Mouse (Mus musculus): ENCODE data around the gene Tmem151a.
"Not testable (repeated sequence)": the region's sequence is repeated elsewhere in the genome, so short reads cannot be mapped to it uniquely, and the experiment has no call there.

Tmem151a gene

DNA sequence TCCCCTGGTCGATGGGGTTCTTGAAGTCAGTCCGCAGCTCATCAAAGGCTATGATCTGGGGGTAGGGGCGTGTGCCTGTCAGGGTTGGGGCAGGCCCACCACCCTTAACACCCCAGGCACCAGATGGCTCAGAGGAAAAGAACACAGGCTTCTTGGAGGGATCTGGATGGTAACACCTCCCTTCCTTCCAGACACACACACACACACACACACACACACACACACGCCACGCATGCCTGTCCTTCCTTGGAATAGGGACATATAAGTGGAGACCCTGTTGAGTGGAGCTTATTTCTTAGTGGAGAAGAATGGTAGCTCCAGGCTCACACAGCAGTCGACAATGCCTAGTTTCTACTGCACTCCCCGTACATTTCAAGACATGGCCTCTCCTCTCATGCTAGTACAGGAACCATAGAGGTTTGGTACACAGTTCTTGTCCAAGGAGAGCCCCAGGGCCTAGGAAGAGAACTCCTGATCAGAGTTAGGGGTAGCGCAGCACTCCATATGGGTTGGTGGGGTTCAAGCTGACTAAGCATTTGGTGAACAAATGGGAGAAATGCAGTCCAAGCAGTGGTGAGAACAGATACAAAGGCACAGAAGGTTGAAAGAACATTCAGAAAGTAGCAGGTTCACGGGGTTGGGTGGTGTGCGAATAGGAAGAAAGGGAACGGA, 9.6 kb upstream of the Tmem151a start:
- no peak for DNase-seq (ENCODE audit: low spot score in 2 of 2)

DNA sequence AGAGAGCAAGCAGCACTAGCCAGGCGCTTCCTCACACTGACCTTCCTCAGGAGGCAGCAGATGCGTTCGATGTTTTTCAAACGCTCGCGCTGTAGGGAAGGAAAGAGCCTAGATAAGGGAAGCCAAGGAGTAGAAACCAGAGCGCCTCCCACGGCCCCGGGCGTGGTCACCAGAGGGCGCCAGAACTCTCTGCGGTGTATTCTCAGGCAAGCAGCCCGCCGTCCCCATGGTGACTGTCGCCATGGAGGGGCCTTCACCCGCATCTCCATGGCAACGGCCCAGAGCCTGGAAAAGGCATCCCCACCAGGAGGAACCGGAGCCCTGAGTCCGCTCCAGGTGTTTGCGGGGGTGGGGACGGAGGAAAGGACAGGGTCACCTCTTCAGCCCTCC, 8.9 kb upstream of the Tmem151a start:
- peak; percentile 77 to 81 for DNase-seq (ENCODE audit: low spot score in 2 of 2)

DNA sequence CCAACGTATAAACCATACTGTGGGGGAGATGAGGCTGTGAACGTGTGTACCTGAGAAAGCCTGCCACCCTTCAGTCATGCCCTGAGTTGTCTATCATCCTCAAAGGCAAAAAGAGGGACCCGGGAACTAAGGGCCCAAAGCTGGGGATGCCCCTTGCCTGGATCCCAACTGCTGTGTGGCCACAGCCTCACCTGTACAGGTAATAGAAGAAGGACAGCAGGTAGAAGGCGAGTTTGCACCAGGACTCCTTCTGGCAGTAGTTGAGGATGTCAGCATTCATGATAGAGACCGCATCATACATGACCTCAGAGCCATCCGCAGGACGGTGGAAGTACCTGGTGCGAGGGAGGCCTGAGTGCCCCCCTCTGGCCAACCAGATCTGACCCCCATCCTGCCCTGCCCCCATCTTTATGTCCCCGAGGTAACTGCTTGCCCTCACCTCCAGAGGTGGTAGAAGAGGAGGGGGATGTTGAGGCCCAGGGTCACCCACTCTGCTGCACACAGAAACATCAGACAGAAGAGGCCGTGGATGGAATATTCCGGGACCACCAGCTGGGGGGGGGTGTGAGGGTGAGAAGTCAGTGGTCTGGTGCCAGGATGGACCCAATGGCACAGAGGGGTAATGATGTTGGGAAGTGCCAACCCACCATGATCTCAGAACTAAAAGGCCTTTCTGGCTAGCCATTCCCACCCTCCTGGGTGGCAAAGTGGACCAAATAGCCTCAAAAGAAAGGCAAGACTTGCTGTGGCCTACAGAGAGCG, 8.3 kb upstream of the Tmem151a start:
- no peak for DNase-seq (ENCODE audit: low spot score in 2 of 2)

DNA sequence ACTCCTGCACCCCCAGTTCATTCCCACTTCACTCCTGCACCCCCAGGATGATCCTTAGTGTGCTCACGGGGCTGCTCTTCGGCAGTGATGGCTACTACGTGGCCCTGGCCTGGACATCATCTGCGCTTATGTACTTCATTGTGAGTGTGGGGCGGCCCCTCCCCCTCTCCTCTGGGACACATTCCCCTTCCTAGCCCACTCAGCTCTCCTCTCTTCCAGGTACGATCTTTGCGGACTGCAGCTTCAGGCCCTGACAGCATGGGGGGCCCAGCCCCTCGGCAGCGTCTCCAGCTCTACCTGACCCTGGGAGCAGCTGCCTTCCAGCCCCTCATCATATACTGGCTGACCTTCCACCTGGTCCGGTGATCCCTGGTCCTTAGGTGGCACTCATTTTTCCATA, 6.8 kb upstream of the Tmem151a start:
- DNase-seq (ENCODE audit: low spot score in 2 of 2) = no peak

DNA sequence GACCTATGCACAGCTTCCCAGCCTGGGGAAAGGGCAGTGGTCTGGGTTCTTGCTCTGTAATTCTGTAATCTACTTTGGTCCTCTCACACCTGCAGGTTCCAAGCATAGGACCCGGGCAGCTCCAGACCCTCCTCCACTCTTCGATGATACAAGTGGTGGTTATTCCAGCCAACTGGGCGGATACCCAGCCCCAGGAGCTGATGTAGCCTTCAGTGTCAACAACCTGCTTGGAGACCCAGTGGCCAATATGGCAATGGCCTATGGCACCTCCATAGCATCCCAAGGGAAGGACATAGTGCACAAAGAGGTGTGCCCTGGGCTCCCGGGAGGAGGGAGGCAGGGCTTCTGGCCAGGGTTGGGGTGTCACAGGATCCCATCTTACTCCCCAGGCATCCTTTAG, 4.0 kb upstream of the Tmem151a start:
- DNase-seq (ENCODE audit: low spot score in 2 of 2) = no peak

DNA sequence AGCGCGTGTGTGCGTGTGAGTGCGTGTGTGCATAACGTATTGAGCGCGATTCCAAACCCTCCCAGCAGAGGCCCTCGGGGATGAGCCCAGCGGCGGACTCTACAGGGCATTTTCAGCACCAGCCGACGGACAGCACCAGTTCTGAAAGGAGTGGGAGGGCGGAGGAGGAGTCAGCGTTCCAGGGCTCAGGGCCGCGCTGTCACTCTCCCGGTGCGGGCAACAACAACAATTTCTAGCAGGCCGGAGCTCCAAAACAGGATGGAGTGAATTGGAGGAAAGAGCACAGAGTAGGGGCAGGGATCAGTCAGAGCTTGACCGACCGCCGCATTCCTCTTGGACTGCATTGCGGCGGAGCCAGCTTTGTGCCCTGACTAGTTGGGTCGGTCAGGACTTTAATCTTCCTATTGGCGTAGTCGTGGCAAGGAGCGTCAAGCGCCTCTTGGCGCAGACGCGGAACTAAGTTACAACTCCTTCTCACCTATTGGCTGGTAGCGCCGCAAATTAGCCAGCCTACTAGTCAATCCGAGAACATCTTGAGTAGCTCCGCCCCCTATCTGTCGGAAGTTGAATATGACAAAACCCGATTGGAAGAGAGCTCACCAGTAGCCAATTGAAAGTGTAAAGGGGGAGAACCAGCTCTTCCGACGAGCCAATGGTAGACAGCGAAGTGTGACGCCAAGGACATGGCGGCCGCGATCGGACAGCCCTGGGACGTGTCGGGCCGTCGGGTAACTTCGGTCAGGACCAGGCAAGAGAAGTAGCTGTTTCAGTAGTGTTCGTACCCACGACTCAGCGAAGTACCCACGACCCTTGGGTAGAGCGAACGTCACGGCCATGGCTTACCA, 2.8 kb upstream of the Tmem151a start, which contains the start of gene Yif1a:
Gene Yif1a, plus strand, starts transcription at position 655 of the 845 bp plus-strand sequence.
- peak; percentile 96 to 97 for DNase-seq (ENCODE audit: low spot score in 2 of 2)

DNA sequence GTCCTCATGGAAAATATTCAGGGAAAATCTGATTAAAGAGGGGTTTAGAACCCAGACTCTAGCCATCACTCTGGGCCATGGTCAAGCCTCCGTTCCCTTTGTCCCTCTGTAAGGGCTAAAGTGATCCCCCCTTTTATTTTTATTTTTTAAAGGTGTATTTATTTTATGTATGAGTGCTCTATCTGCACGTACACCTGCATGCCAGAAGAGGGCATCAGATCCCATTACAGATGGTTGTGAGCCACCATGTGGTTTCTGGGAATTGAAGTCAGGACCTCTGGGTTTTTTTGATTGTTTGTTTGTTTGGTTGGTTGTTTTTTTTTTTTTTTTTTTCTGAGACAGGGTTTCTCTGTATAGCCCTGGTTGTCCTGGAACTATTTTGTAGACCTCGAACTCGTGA, 1.2 kb upstream of the Tmem151a start:
- not testable (repeated sequence) for DNase-seq (ENCODE audit: low spot score in 2 of 2)

DNA sequence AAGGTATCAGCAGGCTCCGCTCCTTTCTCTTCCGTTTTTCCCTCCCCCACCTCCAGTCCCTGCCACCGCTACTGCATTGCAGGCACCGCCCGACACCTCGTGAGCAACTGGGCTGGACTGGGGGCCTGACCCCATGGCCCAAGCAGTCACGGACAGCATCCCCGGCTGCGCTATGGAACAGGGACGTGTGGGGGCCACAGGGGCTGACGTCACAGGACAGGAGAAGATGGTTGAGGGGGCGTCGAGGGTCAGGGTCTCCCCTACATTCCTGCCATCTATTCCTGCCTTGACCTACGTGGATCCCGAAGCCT, 542 bp downstream of the Tmem151a start:
- no peak for DNase-seq (ENCODE audit: low spot score in 2 of 2)

DNA sequence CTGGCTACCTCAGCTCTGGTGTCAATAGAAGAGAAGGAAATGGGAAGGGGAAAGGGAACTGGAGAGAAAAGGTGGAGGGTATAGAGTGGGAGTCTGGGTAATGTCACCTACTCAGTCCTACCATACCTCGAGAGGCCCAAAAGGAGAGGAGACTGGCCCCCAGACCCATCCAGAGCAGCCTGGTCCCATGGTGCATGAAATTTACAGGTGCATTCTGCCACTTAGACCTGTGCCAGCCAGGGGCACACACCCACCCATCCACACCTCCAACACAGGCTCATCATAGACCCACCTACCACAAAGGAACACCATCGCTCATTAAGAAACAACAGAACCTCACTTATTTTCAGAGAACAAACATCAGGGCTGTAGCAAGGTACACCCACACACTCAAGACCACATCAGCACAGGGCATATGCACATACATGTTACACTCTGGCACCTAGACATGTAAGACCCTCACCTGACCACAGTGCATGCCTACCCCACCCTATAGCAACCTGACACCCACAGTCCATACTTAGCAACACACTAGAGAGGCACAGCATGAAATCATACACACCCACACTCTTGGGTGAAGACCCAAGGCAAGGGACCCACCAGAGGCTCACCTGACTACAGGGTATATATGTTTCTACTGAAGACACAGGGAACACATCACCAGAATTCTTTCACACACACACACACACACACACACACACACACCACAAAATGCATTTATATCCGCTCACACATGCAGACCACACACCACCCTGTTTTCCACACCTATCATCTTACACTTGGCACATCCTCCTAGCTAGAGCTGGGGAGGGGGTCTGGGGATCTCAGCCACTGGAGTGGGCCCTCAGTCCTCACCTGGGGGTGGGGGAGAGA, 1.1 kb downstream of the Tmem151a start:
- DNase-seq (ENCODE audit: low spot score in 2 of 2) = no peak

DNA sequence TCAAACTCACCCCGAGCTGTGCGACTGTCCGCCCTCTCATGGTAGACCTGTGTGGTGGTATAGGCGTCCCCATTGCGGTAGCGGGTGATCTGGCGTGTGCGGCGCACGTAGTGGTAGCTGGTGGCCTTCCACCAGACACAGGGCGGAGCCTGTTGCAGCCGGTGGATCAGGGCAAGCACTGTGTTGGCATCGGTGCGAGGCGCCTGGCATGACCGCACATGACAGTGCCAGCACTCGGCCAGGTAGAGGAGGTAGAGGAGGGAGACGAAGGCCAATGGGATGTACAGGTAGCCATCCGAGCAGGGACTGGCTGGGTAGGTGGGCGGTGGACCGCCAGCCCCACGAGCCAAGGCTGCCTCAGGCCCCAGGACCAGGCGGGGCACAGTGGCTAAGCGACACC, 2.7 kb downstream of the Tmem151a start:
- no peak for DNase-seq (ENCODE audit: low spot score in 2 of 2)

DNA sequence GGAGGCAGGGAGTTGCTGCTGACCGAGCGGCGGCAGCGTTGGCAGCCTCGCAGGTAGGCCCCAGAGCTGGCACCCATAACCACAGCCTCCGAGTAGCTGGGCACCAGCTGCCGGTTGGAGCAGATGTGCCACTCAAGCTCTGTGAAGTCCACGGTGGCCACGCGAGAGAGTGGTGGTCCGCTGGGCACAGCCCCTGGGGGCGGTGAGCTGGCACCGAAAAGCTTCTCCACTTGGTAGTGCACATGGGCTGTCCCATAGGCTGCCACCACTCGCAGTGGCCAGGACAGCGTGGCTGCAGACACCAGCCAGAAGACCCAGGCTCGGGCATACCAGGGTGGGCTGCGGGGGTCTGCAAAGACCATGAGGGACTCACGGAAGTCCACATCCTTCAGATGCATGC, 3.3 kb downstream of the Tmem151a start:
- no peak for DNase-seq (ENCODE audit: low spot score in 2 of 2)

DNA sequence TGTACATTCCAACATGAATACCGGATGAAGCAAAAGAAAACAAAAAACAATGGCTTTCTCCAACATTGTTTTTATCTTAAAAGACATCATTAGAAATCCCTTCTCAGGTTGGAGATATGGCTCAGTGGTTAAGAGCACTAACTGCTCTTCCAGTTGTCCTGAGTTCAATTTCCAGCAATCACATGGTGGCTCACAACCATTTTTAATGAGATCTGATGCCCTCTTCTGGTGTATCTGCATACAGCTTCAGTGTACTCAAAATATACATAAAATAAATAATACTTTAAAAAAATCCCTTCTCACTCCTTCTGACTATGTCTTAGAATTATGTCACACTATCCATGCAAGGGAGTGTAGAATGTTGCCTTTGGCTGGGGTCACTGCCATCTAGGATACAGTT, 6.1 kb downstream of the Tmem151a start:
- no peak for DNase-seq (ENCODE audit: low spot score in 2 of 2)

DNA sequence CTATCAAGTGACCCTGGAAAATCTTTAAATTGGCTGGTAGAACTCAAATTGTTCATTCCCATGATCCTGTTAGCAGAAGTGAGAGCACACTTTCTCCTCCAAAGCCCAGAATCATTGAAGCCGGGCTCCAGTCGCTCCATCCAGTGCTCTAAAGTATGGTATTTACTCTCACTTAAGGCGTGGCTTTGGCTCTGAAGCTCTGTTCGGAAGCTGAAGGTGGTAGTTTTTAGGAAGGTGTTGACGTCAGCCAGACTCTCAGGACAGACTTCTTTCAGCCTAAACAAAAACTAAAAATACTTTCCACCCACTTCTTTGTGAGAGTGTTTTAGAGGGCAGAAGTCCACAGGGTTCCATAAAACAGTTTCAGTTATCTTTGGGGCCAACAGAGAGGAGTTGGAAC, 11.8 kb downstream of the Tmem151a start:
- DNase-seq (ENCODE audit: low spot score in 2 of 2) = no peak

DNA sequence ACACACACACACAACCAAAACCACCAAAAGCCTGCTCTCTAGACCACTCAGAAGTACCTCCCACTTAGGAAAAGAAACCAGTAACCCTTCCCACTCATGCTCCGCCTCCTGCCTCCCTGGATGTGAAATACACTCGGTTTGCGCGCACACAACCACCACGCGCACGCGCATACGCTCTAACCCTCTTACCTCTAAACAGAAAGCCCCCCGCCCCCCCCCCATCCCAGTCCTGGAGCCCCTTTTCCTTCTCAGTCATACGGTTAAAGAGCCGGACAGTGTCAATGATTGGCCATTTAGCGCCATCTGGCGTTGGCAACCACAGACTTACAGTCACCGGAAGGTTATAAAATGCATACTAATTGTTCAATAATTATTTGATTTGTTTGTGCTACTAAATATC, 12.3 kb downstream of the Tmem151a start:
- peak in 1 of 2 experiments; percentile 18 for DNase-seq (ENCODE audit: low spot score in 2 of 2)

DNA sequence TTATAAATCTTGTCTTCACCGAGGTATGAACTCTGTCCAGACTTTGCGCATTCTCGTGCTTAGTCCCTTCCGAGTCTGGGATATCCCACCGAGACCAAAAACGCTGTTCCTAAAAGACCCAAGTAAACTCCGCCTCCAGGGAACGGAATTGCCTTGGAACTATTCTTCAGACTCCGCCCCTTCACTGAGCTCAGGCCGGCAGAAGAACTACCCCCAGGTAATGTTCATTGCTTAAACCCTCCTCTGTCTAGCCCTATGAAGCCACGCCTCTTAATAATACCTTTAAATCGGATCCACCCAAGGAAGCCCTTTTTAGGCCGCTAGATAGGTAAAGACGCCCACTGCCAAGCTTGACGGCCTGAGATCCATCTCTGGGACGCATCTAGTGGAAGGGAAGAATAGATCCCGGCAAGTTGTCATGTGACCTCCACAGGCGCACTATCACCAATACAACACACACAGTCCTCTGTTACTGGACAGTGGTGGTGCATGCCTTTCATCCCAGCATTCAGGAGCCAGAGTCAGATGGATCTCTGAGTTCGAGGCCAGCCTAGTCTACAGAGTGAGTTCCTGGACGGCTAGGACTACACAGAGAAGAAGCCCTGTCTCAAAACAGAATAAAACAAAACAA, 12.8 kb downstream of the Tmem151a start:
- DNase-seq (ENCODE audit: low spot score in 2 of 2) = no peak

DNA sequence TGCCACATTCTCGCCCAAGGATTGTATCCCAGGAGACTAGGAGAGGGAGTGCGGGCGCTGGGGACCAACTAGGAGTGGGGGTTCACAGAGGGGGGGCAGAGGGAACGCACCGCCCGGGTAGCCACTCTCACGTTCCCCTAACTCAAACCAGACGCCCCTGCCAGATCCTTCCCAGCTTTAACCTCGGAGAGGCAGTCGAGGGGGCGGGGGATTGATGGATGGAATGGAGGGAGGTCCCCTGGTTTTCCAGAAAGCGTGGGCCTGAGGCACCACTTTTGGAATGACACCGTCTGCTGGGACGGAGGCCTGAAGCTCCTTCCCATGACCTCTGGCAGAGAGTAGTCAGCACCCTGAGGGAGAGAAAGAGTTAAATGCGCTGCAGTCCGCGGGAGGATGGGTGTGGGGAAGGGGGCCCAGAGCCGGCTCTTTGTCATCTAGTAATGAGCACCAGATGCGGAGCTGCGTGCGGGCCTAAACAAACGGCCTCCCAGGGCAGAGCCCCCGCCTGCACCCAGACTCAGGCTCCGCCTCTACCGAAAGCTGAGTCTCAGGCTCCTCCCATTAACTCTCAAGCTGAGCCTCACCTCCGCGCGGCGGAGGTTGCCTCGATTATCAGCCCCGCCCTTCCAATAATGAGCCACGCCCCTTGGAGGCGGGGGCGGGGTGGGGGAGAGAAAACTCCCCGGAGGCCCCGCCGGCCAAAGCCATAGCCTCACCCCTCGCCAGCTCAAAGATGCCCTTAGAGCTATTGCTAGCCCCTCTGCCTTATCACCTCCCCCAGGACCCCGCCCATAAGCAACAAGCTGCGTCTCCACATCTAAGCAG, 13.6 kb downstream of the Tmem151a start:
- peak; percentile 72 to 78 for DNase-seq (ENCODE audit: low spot score in 2 of 2)

DNA sequence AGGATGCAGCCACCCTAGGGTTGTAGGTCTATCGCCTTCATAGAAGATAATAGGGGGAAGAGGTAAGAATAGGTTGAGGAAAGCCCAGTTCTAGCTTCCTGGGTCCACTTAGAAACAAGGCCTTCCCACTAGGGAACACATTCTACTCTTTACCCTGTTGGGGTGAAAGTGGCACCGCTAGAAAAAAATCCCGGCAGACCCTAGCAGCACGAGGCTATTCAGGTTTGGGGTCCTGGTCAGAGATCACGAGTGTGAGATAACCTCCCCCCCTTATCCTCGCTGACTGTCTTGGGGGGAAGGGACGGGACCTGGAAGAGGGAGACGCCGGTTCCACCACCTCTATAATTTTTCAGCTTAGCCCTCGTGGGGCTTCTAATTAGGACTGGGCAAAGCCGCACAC, 14.3 kb downstream of the Tmem151a start:
- DNase-seq (ENCODE audit: low spot score in 2 of 2) = no peak

DNA sequence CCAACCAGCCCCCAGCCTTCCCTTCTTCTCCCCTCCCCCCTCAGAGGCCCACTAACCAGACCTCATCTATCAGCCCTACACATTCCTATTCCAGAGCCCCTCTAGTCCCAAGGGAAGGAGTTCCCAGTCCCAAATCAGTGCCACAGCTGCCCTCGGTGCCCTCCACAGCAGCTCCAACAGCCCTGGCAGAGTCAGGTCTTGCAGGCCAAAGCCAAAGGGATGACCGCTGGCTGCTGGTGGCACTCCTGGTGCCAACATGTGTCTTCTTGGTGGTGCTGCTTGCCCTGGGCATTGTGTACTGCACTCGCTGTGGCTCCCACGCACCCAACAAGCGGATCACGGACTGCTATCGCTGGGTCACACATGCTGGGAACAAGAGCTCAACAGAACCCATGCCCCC, 15.4 kb downstream of the Tmem151a start:
- no peak for DNase-seq (ENCODE audit: low spot score in 2 of 2)

DNA sequence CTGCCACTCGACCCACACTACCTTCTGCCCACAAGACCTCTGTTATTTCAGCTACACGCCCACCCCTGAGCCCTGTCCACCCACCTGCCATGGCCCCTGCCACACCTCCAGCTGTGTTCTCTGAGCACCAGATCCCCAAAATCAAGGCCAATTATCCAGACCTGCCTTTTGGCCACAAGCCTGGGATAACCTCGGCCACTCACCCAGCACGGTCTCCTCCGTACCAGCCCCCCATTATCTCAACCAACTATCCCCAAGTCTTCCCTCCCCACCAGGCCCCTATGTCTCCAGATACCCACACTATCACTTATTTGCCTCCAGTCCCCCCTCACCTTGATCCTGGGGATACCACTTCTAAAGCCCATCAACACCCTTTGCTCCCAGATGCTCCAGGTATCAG, 15.8 kb downstream of the Tmem151a start:
- DNase-seq (ENCODE audit: low spot score in 2 of 2) = no peak

DNA sequence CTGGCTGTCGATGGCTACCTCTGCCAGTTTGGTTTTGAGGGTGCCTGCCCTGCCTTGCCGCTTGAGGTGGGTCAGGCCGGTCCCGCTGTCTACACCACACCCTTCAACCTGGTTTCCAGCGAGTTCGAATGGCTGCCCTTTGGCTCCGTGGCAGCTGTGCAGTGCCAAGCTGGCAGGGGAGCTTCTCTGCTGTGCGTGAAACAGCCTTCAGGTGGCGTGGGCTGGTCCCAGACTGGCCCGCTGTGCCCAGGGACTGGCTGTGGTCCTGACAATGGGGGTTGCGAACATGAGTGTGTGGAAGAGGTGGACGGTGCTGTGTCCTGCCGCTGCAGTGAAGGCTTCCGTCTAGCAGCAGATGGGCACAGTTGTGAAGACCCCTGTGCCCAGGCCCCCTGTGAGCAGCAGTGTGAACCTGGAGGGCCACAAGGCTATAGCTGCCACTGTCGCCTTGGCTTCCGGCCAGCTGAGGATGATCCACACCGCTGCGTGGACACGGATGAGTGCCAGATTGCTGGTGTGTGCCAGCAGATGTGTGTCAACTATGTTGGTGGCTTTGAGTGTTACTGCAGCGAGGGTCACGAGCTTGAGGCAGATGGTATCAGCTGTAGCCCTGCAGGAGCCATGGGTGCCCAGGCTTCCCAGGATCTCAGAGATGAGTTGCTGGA, 16.6 kb downstream of the Tmem151a start:
- no peak for DNase-seq (ENCODE audit: low spot score in 2 of 2)

Data from spleen, postnatal 36 days (tissue).